Mouse (Mus musculus): ENCODE results near the gene Tshr. TPM values are rescaled to one million over a fixed set of nuclear protein-coding genes. Genes with fewer than 3 reads are reported as not detected.

The Tshr gene
- polyA plus RNA-seq, 1 experiment from 2014 or later, result 0.31 TPM

Other genes starting within 250 kb of the Tshr start
- gene Cep128, start 154 bp upstream of the Tshr start, polyA plus RNA-seq (2014; fragmentation: Nextera tagmentation; extraction: Ambion mirVana), result 9.5 and 11.0 TPM in 2 replicates
- gene Gtf2a1, start 205.9 kb downstream of the Tshr start, polyA plus RNA-seq (2014; fragmentation: Nextera tagmentation; extraction: Ambion mirVana), result 58.2 and 61.1 TPM in 2 replicates